Mouse (Mus musculus) neural tube, embryonic 13.5 days (tissue): ENCODE results near the gene Ramac. TPM values are rescaled to one million over a fixed set of nuclear protein-coding genes. Genes with fewer than 3 reads are reported as not detected.

ENCODE experiments used
- ATAC-seq: fragments of 200-750 bp; cut with Nextera tagmentation; 2 replicates; pipeline ENCODE4 v1.8.0; 2017; ENCODE audit warnings: low read depth, mild to moderate bottlenecking, moderate TSS enrichment, moderate library complexity
- H3K27ac ChIP-seq: fragments of 300-500 bp; sonication (generic); replicated peaks from 2 replicates; pipeline ENCODE4 v1.5.1; 2015; ENCODE audit warnings: moderate library complexity, mild to moderate bottlenecking, inconsistent platforms
- H3K27me3 ChIP-seq: fragments of 300-500 bp; sonication (generic); 2 replicates; pipeline ENCODE4 v1.6.1; 2015; ENCODE audit warnings: mild to moderate bottlenecking, inconsistent platforms
- H3K36me3 ChIP-seq: fragments of 300-500 bp; sonication (generic); 2 replicates; pipeline ENCODE4 v1.6.1; 2015; ENCODE audit warnings: mild to moderate bottlenecking, inconsistent platforms
- H3K4me1 ChIP-seq: fragments of 300-500 bp; sonication (generic); replicated peaks from 2 replicates; pipeline ENCODE4 v1.6.1; 2015; ENCODE audit warnings: inconsistent platforms
- H3K4me2 ChIP-seq: fragments of 300-500 bp; sonication (generic); 2 replicates; pipeline ENCODE4 v1.6.1; 2015; ENCODE audit warnings: inconsistent platforms, mild to moderate bottlenecking, moderate library complexity
- H3K4me3 ChIP-seq: fragments of 300-500 bp; sonication (generic); 2 replicates; pipeline ENCODE4 v1.5.1; 2015; ENCODE audit warnings: mild to moderate bottlenecking, inconsistent platforms
- H3K9ac ChIP-seq: fragments of 300-500 bp; sonication (generic); 2 replicates; pipeline ENCODE4 v1.6.1; 2015; ENCODE audit warnings: moderate library complexity, mild to moderate bottlenecking, inconsistent platforms
- H3K9me3 ChIP-seq: fragments of 300-500 bp; sonication (generic); 2 replicates; pipeline ENCODE4 v1.6.1; 2016; ENCODE audit warnings: inconsistent platforms
- WGBS: fragments of 180-500 bp; shearing (Covaris S2); methylation state at CpG from one replicate; pipeline ENCODE4 v1.1.7; 2015; 5-methylcytosine and 5-hydroxymethylcytosine counted together
- polyA plus RNA-seq: library from polyadenylated mRNA; unstranded; fragments of >200 nt; fragmentation: Nextera tagmentation; extraction: Ambion mirVana; gene quantifications from 2 replicates; pipeline ENCODE4 v1.2.1, GENCODE M21; 2015

Gene Ramac
- polyA plus RNA-seq, 1 experiment from 2014 or later = 127 TPM

DNA sequence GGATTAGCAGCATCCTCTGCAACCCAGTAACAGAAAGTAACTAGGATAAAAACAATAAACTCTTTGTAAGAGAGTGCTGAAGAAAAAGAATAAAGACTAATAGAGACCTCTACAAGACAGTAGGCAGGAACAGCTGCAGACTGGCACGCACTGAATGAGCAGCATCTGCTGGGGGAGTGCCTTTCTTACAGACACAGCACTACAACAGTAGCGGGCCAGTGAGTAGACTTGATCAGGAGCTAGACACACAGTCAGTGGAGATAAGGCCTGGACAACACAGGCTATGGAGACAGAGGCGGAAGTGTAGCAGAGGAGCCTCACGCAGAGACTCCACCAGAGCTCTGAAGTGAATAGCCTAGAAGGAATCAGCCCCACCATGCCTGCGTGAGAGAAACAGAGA lies 43.3 kb downstream of the Ramac start:
- 68% methylated on average over 5 of the region's 5 CpGs for WGBS
- Histone ChIP-seq H3K9me3 (no peaks in the 10 kb centered on the region), H3K27me3 (no peaks in the 10 kb centered on the region), H3K36me3 (peaks cover 13% of the 10 kb centered on the region), H3K9ac (no peak overlapping the region), H3K4me3 (no peak overlapping the region), H3K4me2 (no peak overlapping the region), H3K27ac (no peak overlapping the region), H3K4me1 (peaks cover 4% of the 10 kb centered on the region; the same call in 1 of the 2 replicates)
- ATAC-seq = no peak

Other genes starting within 250 kb of the Ramac start
- gene Fsd2, start 196.0 kb upstream of the Ramac start, polyA plus RNA-seq = 0.10 and 0.29 TPM in 2 replicates
- gene Whamm, start 191.7 kb upstream of the Ramac start, polyA plus RNA-seq = 7.1 and 8.0 TPM in 2 replicates
- 30.5 and 31.9 TPM in 2 replicates for gene Homer2, start 55.4 kb upstream of the Ramac start, polyA plus RNA-seq
- 47.7 and 54.4 TPM in 2 replicates for gene 3110040N11Rik, start 26.6 kb downstream of the Ramac start, polyA plus RNA-seq
- gene Btbd1, start 66.5 kb downstream of the Ramac start, polyA plus RNA-seq = 97.1 and 102 TPM in 2 replicates
- gene Gm10160, start 92.9 kb downstream of the Ramac start, polyA plus RNA-seq = not detected in 2 replicates
- 13.4 TPM in 2 replicates for gene Tm6sf1, start 96.1 kb downstream of the Ramac start, polyA plus RNA-seq
- gene Hdgfl3, start 171.5 kb downstream of the Ramac start, polyA plus RNA-seq = 56.1 and 56.2 TPM in 2 replicates
- gene Bnc1, start 229.4 kb downstream of the Ramac start, polyA plus RNA-seq = 3.7 and 5.5 TPM in 2 replicates